Mouse (Mus musculus) kidney, postnatal 0 days (tissue): Measurements from ENCODE around the gene Rgs17. TPM values are rescaled to one million over a fixed set of nuclear protein-coding genes. Genes with fewer than 3 reads are reported as not detected.

Source experiments
- ATAC-seq: fragments of 200-750 bp; cut with Nextera tagmentation; replicated peaks from 2 replicates; pipeline ENCODE4 v1.8.0; 2017; ENCODE audit warnings: low read depth, moderate number of reproducible peaks, moderate TSS enrichment, moderate library complexity; ENCODE audit not compliant: low FRiP score
- DNase-seq: peaks from one replicate; pipeline ENCODE4 v3.0.0-alpha.2; 2016; ENCODE audit warnings: low spot score
- H3K27ac ChIP-seq: fragments of 300-500 bp; sonication (generic); 2 replicates; pipeline ENCODE4 v1.5.1; 2014; ENCODE audit warnings: mild to moderate bottlenecking
- H3K27me3 ChIP-seq: fragments of 300-500 bp; sonication (generic); 2 replicates; pipeline ENCODE4 v1.6.1; 2014; ENCODE audit warnings: low read length, mixed read lengths; ENCODE audit not compliant: insufficient read depth
- H3K36me3 ChIP-seq: fragments of 300-500 bp; sonication (generic); 2 replicates; pipeline ENCODE4 v1.6.1; 2014; ENCODE audit warnings: low read length, mixed read lengths; ENCODE audit not compliant: insufficient read depth
- H3K4me1 ChIP-seq: fragments of 300-500 bp; sonication (generic); replicated peaks from 2 replicates; pipeline ENCODE4 v1.6.1; 2014; ENCODE audit warnings: antibody characterized with exemption, low read length, mixed read lengths; ENCODE audit not compliant: insufficient read depth
- H3K4me2 ChIP-seq: fragments of 300-500 bp; sonication (generic); 2 replicates; pipeline ENCODE4 v1.6.1; 2014; ENCODE audit warnings: mild to moderate bottlenecking, low read length, moderate library complexity, mixed read lengths
- H3K4me3 ChIP-seq: fragments of 300-500 bp; sonication (generic); replicated peaks from 2 replicates; pipeline ENCODE4 v1.5.1; 2014; ENCODE audit warnings: low read depth, low read length
- H3K9ac ChIP-seq: fragments of 300-500 bp; sonication (generic); 2 replicates; pipeline ENCODE4 v1.6.1; 2014; ENCODE audit warnings: low read depth, low read length
- H3K9me3 ChIP-seq: fragments of 300-500 bp; sonication (generic); replicated peaks from 2 replicates; pipeline ENCODE4 v1.6.1; 2016; ENCODE audit warnings: low read length, inconsistent platforms, mixed read lengths
- CTCF ChIP-seq: IDR thresholded peaks from 2 replicates; pipeline ENCODE4 v1.5.1; 2016; ENCODE audit warnings: antibody characterized with exemption, low read depth, mild to moderate bottlenecking, moderate library complexity
- WGBS: fragments of 180-500 bp; shearing (Covaris S2); extraction: QIAGEN DNeasy Blood & Tissue Kit; methylation state at CpG from one replicate; pipeline ENCODE4 v1.1.7; 2014; 5-methylcytosine and 5-hydroxymethylcytosine counted together
- polyA plus RNA-seq: library from polyadenylated mRNA; unstranded; fragments of >200 nt; fragmentation: Nextera tagmentation; extraction: Ambion mirVana; gene quantifications from 2 replicates; pipeline ENCODE4 v1.2.1, GENCODE M21; 2015

Rgs17 gene
- polyA plus RNA-seq, 1 experiment from 2014 or later, result 0.36 TPM

DNA sequence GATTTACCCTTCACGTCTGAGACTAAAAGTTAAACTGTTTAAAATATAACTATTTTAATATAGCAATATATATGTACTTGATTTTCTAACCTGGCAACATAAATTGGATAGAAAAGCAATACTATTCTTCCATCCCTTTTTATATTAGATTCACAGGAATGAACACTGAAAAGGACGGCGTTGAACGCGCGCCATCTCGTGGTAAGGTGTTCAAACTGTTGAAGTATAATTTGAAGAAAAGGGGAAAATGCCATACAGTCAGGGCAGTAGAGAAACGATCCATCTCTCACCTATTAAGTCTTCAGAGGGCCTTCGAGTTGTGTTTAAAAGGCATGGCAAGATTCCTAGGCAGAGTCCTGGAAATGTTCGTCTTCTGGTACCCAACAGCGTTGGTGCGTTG is 131.5 kb downstream of the Rgs17 start:
- Histone ChIP-seq H3K4me1 (no peaks in the 10 kb centered on the region), H3K27me3 (no peaks in the 10 kb centered on the region), H3K9ac (no peak overlapping the region), H3K27ac (no peak overlapping the region), H3K9me3 (no peaks in the 10 kb centered on the region), H3K4me3 (no peak overlapping the region), H3K4me2 (no peak overlapping the region), H3K36me3 (no peaks in the 10 kb centered on the region)
- 21% methylated on average over 12 of the region's 12 CpGs for WGBS
- peak; percentile 79 for TF ChIP-seq CTCF
- ATAC-seq (no peak), DNase-seq (peak; percentile 74)

DNA sequence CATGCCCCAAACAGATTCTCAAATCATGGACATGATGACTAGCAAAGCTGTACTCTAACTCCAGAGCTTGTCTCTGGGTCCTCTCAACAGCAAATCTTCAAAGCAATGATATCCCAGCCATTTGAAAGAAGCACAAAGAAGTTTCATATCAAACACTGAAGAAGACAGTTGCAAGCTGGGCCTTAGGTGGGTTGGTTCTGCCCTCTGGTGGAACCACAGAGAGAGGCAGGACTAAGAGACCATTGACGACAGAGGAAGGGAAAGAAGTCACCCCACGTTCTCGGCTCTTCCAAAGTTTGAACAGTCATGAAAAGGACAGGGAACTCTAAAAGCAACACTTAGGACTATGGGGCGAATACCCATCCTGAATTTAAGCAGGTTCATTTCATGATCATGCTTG is 135.3 kb downstream of the Rgs17 start:
- no peak overlapping the region for H3K4me3 ChIP-seq
- no peaks in the 10 kb centered on the region for H3K4me1 ChIP-seq
- no peak overlapping the region for H3K4me2 ChIP-seq
- H3K36me3 ChIP-seq, result no peaks in the 10 kb centered on the region
- no peaks in the 10 kb centered on the region for H3K9me3 ChIP-seq
- H3K27me3 ChIP-seq, result no peaks in the 10 kb centered on the region
- WGBS, result 19% methylated on average over 4 of the region's 4 CpGs
- no peak overlapping the region for H3K9ac ChIP-seq
- TF ChIP-seq CTCF, result peak; percentile 80
- ATAC-seq (no peak), DNase-seq (peak; percentile 42)
- H3K27ac ChIP-seq, result no peak overlapping the region

Other genes starting within 250 kb of the Rgs17 start
- 29.3 and 38.3 TPM in 2 replicates for gene Fbxo5, start 116.8 kb downstream of the Rgs17 start, polyA plus RNA-seq
- 13.1 and 13.3 TPM in 2 replicates for gene Mtrf1l, start 98.5 kb downstream of the Rgs17 start, polyA plus RNA-seq